Mouse (Mus musculus) stomach, postnatal 0 days (tissue): ENCODE data around the gene Olfr352. TPM values are rescaled to one million over a fixed set of nuclear protein-coding genes. Genes with fewer than 3 reads are reported as not detected.

Source experiments
- ATAC-seq: fragments of 200-750 bp; cut with Nextera tagmentation; 2 replicates; pipeline ENCODE4 v1.8.0; 2017; ENCODE audit not compliant: low FRiP score, low TSS enrichment
- DNase-seq: peaks from one replicate; pipeline ENCODE4 v3.0.0-alpha.2; 2016; ENCODE audit warnings: low spot score
- H3K27ac ChIP-seq: fragments of 300-500 bp; sonication (generic); replicated peaks from 2 replicates; pipeline ENCODE4 v1.5.1; 2014; ENCODE audit warnings: mild to moderate bottlenecking, control low read depth
- H3K27me3 ChIP-seq: fragments of 300-500 bp; sonication (generic); 2 replicates; pipeline ENCODE4 v1.6.1; 2014; ENCODE audit warnings: low read length; ENCODE audit not compliant: control insufficient read depth, insufficient read depth
- H3K36me3 ChIP-seq: fragments of 300-500 bp; sonication (generic); 2 replicates; pipeline ENCODE4 v1.6.1; 2014; ENCODE audit warnings: low read length, mixed read lengths; ENCODE audit not compliant: control insufficient read depth, insufficient read depth
- H3K4me1 ChIP-seq: fragments of 300-500 bp; sonication (generic); replicated peaks from 2 replicates; pipeline ENCODE4 v1.6.1; 2014; ENCODE audit warnings: antibody characterized with exemption; ENCODE audit not compliant: control insufficient read depth, insufficient read depth
- H3K4me2 ChIP-seq: fragments of 300-500 bp; sonication (generic); replicated peaks from 2 replicates; pipeline ENCODE4 v1.6.1; 2014; ENCODE audit warnings: low read depth, mild to moderate bottlenecking, control low read depth, moderate library complexity
- H3K4me3 ChIP-seq: fragments of 300-500 bp; sonication (generic); 2 replicates; pipeline ENCODE4 v1.5.1; 2014; ENCODE audit warnings: low read depth, low read length, control low read depth
- H3K9ac ChIP-seq: fragments of 300-500 bp; sonication (generic); 2 replicates; pipeline ENCODE4 v1.6.1; 2014; ENCODE audit warnings: mild to moderate bottlenecking, low read length, control low read depth, mixed read lengths
- H3K9me3 ChIP-seq: fragments of 300-500 bp; sonication (generic); 2 replicates; pipeline ENCODE4 v1.6.1; 2016; ENCODE audit warnings: low read length; ENCODE audit not compliant: control insufficient read depth
- CTCF ChIP-seq: IDR thresholded peaks from 2 replicates; pipeline ENCODE4 v1.5.1; 2016; ENCODE audit warnings: antibody characterized with exemption, low read depth, mild to moderate bottlenecking, moderate library complexity
- EP300 ChIP-seq: optimal IDR thresholded peaks from 2 replicates; pipeline ENCODE3; 2016; ENCODE audit warnings: antibody characterized with exemption
- WGBS: fragments of 180-500 bp; shearing (Covaris S2); extraction: QIAGEN DNeasy Blood & Tissue Kit; methylation state at CpG from one replicate; pipeline ENCODE4 v1.1.7; 2014; 5-methylcytosine and 5-hydroxymethylcytosine counted together
- polyA plus RNA-seq: library from polyadenylated mRNA; unstranded; fragments of >200 nt; fragmentation: Nextera tagmentation; extraction: Ambion mirVana; gene quantifications from 2 replicates; pipeline ENCODE4 v1.2.1, GENCODE M21; 2015

Gene Olfr352
- polyA plus RNA-seq: not detected in 2 replicates

- 69% methylated on average over 1 of the region's 1 CpGs for WGBS
- TF ChIP-seq EP300: no peak
- H3K4me1 ChIP-seq: no peaks in the 10 kb centered on the region
- ATAC-seq: no peak
- no peaks in the 10 kb centered on the region for H3K36me3 ChIP-seq
- H3K9ac ChIP-seq: no peak within 1 kb of the TSS
- H3K27ac ChIP-seq: no peak within 1 kb of the TSS
- no peak within 1 kb of the TSS for H3K4me3 ChIP-seq
- H3K9me3 ChIP-seq: no peaks in the 10 kb centered on the region
- no peak within 1 kb of the TSS for H3K4me2 ChIP-seq
- H3K27me3 ChIP-seq: no peaks in the 10 kb centered on the region
- DNase-seq: no peak
Observed at GRCm38 (mm10) chr2:36868160-36868559, at the start of gene Olfr352. TSS of gene Olfr352 (plus strand) at chr2:36868460.

- Histone ChIP-seq H3K4me1 (no peaks in the 10 kb centered on the region), H3K9ac (no peak within 1 kb of the TSS), H3K27me3 (no peaks in the 10 kb centered on the region), H3K36me3 (no peaks in the 10 kb centered on the region), H3K9me3 (no peaks in the 10 kb centered on the region), H3K4me3 (no peak within 1 kb of the TSS), H3K4me2 (no peak within 1 kb of the TSS), H3K27ac (no peak within 1 kb of the TSS)
- TF ChIP-seq EP300 (no peak), CTCF (no peak)
- 88% methylated on average over 1 of the region's 1 CpGs for WGBS
- ATAC-seq (no peak), DNase-seq (no peak)
Observed at GRCm38 (mm10) chr2:36846010-36846409, 22.2 kb upstream of the Olfr352 start, which contains the start of gene Olfr350. TSS of gene Olfr350 (plus strand) at chr2:36846310.

DNA sequence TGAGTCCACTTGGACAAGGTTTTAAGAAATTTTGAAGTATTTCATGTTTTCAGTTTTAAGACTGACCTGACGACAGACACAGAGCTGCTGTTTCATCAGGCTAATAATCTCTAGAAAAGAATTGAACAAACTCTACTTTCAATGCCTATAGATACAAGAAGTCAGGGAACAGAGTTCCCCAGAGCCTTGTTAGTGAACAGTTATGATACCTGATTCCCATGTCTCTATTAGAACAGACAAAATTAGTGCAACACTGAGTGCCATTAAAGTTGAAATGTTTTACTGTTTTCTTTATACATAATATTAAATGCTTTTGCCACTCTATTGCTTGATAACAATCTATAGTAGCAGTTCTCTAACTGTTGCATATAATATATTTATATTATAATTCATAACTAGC lies 5.7 kb upstream of the Olfr352 start, which contains the start of gene Olfr351:
Olfr351 (minus strand) TSS at position 101 of the 400 bp plus-strand sequence.
- Histone ChIP-seq H3K36me3 (no peaks in the 10 kb centered on the region), H3K27me3 (no peaks in the 10 kb centered on the region), H3K9ac (no peak within 1 kb of the TSS), H3K9me3 (no peaks in the 10 kb centered on the region), H3K27ac (no peak within 1 kb of the TSS), H3K4me1 (no peaks in the 10 kb centered on the region), H3K4me3 (no peak within 1 kb of the TSS), H3K4me2 (no peak within 1 kb of the TSS)
- DNase-seq (no peak), ATAC-seq (no peak)
- TF ChIP-seq CTCF (no peak), EP300 (no peak)
- 77% methylated on average over 1 of the region's 1 CpGs for WGBS

- ATAC-seq (no peak), DNase-seq (no peak)
- Histone ChIP-seq H3K27me3 (no peaks in the 10 kb centered on the region), H3K4me1 (no peaks in the 10 kb centered on the region), H3K4me3 (no peak within 1 kb of the TSS), H3K4me2 (no peak within 1 kb of the TSS), H3K9ac (no peak within 1 kb of the TSS), H3K36me3 (no peaks in the 10 kb centered on the region), H3K27ac (no peak within 1 kb of the TSS), H3K9me3 (no peaks in the 10 kb centered on the region)
- no peak for TF ChIP-seq CTCF
- no peak for TF ChIP-seq EP300
Observed at GRCm38 (mm10) chr2:36892836-36893235, 24.6 kb downstream of the Olfr352 start, which contains the start of gene Olfr353. TSS of gene Olfr353 (minus strand) at chr2:36892936.

DNA sequence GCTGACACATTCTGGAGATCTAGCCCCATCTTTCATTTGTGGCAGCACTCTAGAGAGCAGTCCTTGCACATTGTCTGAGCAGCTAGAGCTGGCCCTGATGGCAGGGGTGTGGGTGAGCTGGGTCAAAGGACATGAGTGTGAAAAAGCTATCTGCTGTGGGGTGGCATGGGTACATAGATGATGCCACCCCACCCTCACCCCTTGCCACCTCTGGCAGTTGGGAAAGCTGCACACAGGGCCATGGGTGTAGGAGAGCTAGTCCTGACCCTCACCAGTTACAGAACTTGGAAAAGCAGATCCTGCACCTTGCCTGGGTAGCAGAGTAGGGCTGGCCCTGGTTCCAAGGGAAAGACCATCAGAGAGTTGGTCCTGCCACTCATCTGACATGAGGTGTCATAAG lies 28.9 kb downstream of the Olfr352 start:
- H3K27ac ChIP-seq: no peak overlapping the region
- ATAC-seq (no peak), DNase-seq (no peak)
- TF ChIP-seq CTCF: no peak
- H3K36me3 ChIP-seq: no peaks in the 10 kb centered on the region
- no peaks in the 10 kb centered on the region for H3K4me1 ChIP-seq
- no peak overlapping the region for H3K4me2 ChIP-seq
- H3K4me3 ChIP-seq: no peak overlapping the region
- H3K9me3 ChIP-seq: no peaks in the 10 kb centered on the region
- no peaks in the 10 kb centered on the region for H3K27me3 ChIP-seq
- H3K9ac ChIP-seq: no peak overlapping the region

DNA sequence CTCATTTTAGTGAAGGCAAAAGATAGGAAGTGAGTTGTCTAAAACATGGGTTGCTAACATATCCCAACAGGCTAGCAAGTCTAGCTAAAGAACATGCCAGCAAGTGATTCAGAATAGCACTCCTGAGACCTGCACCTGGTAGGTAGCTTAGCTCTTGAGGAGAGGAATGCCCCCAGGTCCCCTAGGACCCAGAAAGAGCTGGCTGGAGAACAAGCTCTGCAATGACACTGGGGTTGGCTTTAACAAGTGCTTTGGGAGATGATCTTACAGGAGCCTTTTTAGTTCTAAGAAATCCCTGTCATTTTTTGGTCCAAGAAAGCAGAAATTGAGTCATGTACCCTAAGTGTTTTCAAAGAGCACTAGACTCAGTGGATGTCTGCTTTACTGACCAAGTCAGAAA lies 37.1 kb downstream of the Olfr352 start, which contains the start of gene Olfr354:
Olfr354 (plus strand) TSS at position 301 of the 400 bp plus-strand sequence.
- TF ChIP-seq EP300: no peak
- no peak for TF ChIP-seq CTCF
- H3K36me3 ChIP-seq: no peaks in the 10 kb centered on the region
- no peaks in the 10 kb centered on the region for H3K4me1 ChIP-seq
- H3K27ac ChIP-seq: no peak within 1 kb of the TSS
- H3K4me2 ChIP-seq: no peak within 1 kb of the TSS
- no peaks in the 10 kb centered on the region for H3K27me3 ChIP-seq
- no peaks in the 10 kb centered on the region for H3K9me3 ChIP-seq
- ATAC-seq: no peak
- DNase-seq: no peak
- H3K4me3 ChIP-seq: no peak within 1 kb of the TSS
- H3K9ac ChIP-seq: no peak within 1 kb of the TSS

Other genes starting within 250 kb of the Olfr352 start
- not detected in 2 replicates for gene Olfr345, start 228.4 kb upstream of the Olfr352 start, polyA plus RNA-seq
- gene Olfr346, start 182.7 kb upstream of the Olfr352 start, polyA plus RNA-seq: not detected in 2 replicates
- not detected in 2 replicates for gene Olfr347, start 136.6 kb upstream of the Olfr352 start, polyA plus RNA-seq
- not detected in 2 replicates for gene Olfr348, start 84.2 kb upstream of the Olfr352 start, polyA plus RNA-seq
- gene Olfr50, start 77.9 kb upstream of the Olfr352 start, polyA plus RNA-seq: not detected in 2 replicates
- gene Olfr3, start 51.4 kb upstream of the Olfr352 start, polyA plus RNA-seq: not detected in 2 replicates
- not detected in 2 replicates for gene Olfr350, start 22.1 kb upstream of the Olfr352 start, polyA plus RNA-seq
- not detected in 2 replicates for gene Olfr351, start 5.8 kb upstream of the Olfr352 start, polyA plus RNA-seq
- gene Olfr353, start 24.5 kb downstream of the Olfr352 start, polyA plus RNA-seq: not detected in 2 replicates
- gene Olfr354, start 37.2 kb downstream of the Olfr352 start, polyA plus RNA-seq: 0.05 TPM in 1 of 2 replicates, not detected in the other
- not detected in 2 replicates for gene Olfr355, start 60.4 kb downstream of the Olfr352 start, polyA plus RNA-seq
- not detected in 2 replicates for gene Olfr356, start 68.7 kb downstream of the Olfr352 start, polyA plus RNA-seq
- 0.01 TPM in 1 of 2 replicates, not detected in the other for gene Olfr357, start 125.4 kb downstream of the Olfr352 start, polyA plus RNA-seq
- gene Olfr358, start 140.9 kb downstream of the Olfr352 start, polyA plus RNA-seq: not detected in 2 replicates
- gene Olfr360, start 197.3 kb downstream of the Olfr352 start, polyA plus RNA-seq: not detected in 2 replicates
- not detected in 2 replicates for gene Olfr361, start 220.8 kb downstream of the Olfr352 start, polyA plus RNA-seq
- gene Olfr362, start 249.4 kb downstream of the Olfr352 start, polyA plus RNA-seq: not detected in 2 replicates